Mouse (Mus musculus) spleen, postnatal 4 days (tissue): ENCODE measurements around the gene Gckr.
"Not testable (repeated sequence)": the region's sequence is repeated elsewhere in the genome, so short reads cannot be mapped to it uniquely, and the experiment has no call there.

ENCODE experiments used
- DNase-seq, 2 experiments: peaks; one replicate each; pipeline ENCODE4 v3.0.0; 2022; ENCODE audit warnings: low spot score in 2 of 2

The Gckr gene

DNA sequence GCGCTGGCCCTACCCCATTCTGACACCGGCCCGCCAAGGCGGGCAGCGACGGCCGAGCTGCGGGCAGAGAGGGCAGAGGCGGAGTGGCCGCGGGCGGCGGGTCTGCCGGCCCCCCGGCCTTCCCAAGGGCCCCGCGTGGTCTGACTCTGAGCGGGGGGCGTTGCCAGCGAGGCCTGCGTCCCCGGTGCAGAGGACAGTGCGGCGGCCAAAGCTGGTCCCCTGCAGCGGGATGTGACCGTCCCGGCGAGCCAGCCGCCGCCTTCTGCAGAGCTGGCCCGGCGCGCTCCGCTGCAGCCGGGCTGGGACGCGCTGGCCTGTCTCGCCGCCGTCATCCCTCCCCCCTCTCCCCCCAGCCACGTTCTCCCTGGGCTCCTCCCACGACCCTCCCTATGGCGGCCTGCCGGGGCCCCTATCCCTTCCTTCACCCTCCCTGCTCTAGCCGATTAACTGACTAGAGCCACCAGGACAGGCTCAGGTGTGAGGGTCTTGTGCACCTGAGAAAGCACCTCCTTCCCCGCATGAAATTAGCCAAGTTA, 1.6 kb upstream of the Gckr start, which contains the start of gene Fndc4:
Gene Fndc4, minus strand, starts transcription at position 475 of the 536 bp plus-strand sequence.
- no peak for DNase-seq

GRCm38 (mm10) chr5:31297981-31298380, 738 bp downstream of the Gckr start:
- DNase-seq = no peak

DNA sequence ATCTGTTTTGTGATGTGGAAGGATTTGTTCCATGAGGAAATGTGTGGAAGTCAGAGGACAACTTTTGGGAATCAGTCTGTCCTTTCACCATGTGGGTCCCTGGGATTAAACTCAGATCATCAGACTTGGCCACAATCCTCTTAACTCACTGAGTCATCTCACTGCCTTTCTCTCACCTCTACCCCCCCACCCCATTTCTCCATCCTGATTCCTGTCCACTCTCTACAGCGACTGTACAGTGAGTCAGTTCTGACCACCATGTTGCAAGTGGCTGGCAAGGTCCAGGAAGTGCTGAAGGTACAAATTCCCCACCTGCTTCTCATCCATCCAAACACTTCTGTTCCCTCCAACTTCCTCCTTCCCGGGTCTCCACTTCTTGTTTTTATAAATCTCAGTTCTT, 1.2 kb downstream of the Gckr start:
- DNase-seq = no peak

GRCm38 (mm10) chr5:31301866-31302265, 4.6 kb downstream of the Gckr start:
- DNase-seq = no peak

DNA sequence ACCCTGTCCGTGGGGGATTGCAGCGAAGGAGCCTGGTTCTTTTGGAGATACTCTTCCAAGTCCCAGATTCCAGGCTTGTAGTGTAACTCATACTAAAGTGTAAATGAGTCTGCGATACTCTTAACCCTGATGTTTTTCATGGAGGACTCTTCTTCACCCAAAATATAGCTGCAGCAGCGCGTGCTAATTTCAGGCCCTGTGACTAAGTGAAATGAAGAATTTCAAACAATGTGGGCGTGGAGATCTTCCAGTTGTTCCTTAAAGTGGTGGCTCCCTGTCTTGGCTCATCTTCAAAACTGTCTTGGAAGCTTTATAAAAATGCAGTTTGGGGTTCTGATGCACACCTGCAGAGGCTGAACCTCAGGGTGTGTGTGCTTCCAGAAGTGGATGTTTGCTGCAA, 5.8 kb downstream of the Gckr start:
- DNase-seq = no peak

DNA sequence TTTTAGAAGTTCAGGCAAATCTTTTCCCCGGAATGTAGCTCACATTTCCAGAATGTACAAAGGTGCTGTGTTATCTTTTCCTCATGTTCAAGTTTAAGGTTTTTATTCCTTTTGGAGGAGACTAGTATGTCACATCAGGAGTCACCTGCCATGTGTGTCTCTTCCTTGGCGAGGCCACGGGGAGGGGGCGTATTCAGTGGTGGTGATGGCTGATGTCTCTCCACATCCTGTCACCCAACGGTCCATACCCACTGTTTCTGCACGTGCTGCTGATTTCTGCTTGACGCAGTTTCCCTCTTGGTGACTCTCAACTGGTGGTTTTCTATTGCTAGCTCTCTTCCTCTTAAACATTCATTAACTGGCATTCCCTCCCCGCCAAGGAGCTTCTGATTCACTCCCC, 15.6 kb downstream of the Gckr start:
- no peak for DNase-seq

DNA sequence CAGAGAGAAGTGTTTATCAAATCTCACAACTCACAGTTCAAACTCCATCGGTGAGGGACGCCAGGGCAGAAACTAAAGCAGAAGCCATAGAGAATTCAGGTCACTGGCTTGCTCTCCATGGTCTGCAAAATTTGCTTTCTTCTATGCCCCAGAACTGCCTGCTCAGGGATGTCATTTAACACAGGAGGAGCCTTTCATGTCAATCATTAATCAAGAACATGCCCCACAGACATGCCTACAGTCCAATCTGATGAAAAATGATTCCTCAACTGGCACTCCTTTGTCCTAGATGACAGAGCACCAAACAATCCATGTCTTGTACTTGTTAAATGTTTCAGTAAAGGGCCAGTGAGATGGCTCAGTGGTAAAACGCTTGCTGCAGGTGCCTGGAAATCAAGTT, 25.5 kb downstream of the Gckr start:
- DNase-seq = peak in 1 of 2 experiments; percentile 9

DNA sequence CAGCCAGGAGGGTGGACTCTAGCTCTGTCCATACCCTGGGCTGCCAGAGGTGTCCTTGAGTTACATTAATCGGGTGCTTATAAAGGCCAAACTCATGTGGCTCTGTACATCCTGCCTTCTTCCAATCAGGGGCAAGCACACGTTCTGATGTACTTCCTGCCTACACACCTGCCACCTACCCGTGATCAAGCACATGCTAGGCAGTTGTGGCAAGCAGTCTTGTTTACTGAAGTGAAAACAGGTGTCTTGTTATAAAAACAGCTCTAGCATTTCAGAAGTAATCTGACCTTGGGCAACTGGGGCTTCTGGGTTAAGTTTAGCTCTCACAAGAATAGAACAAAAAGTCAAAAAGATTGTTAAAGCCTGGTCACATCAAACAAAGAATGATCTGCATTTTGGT, 26.8 kb downstream of the Gckr start:
- peak in 1 of 2 experiments; percentile 17 for DNase-seq

DNA sequence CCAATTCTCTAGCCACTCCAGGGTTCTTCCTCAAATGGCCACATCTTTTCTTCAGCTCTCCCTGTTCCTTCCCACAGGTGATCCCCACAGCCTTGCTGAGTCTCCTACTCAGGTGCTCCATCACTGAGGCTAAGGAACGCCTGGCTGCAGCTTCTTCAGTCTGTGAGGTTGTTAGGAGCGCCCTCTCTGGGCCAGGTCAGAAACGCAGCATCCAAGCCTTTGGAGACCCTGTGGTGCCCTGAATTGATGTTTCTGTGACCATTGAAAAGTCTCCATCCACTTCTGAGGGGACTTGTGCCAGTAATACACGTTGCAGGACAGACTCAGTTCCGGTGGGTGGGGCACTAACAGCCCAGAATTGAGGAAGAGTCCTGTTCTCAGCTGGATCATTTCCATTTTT, 29.6 kb downstream of the Gckr start:
- peak in 1 of 2 experiments; percentile 57 for DNase-seq

- DNase-seq = peak; percentile 25 to 69
Measured at GRCm38 (mm10) chr5:31328255-31328654, 31.0 kb downstream of the Gckr start.

DNA sequence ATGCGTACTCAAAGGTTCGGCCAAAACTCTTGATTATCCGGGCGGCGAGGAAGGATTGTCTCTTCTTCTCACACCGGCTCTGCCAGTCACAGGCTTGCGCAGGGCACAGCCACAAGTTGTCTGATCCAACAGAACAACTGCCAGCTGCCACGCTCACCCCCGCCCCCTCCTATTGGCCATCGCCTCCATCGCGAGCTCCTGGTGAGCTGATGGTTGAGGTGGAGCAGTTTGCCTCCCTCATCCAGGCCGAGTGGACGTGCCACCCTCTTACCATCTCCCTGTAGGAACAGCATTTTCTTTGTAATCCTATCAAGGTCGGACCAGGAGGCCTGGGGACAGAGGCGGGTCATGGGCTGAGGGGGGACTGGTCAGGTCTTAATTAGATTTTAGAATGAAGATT, 60.3 kb downstream of the Gckr start:
- not testable (repeated sequence) for DNase-seq

GRCm38 (mm10) chr5:31360955-31361354, 63.7 kb downstream of the Gckr start:
- no peak for DNase-seq
